Mouse (Mus musculus): ENCODE data around the gene Pkib. TPM values are rescaled to one million over a fixed set of nuclear protein-coding genes. Genes with fewer than 3 reads are reported as not detected.

Pkib gene
- total RNA-seq, 2 experiments from 2014 or later, result 14.4 to 17.1 TPM

DNA sequence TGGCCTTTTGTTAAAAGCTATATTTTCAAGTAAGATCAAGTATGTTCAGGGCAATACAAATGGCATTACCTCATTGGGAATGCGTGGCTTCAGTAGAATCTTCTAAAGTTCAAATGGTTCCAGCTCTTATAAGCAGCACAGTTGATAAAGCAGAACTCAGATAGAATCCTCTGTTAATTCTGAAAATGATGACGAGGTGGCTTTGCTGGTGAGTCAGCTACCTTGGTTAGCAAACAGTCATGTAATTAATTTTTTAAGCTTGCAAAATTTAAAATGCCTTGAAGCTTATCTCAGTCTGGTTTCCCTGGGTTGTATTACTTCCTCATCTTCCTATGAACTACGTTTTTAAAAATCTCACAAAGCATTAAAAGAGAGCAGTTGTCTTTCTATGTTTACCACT, 90.6 kb downstream of the Pkib start:
- intact Hi-C loops (cut with DNase I), result no loop called here
- no peak for DNase-seq (ENCODE audit: low spot score in 2 of 2)

DNA sequence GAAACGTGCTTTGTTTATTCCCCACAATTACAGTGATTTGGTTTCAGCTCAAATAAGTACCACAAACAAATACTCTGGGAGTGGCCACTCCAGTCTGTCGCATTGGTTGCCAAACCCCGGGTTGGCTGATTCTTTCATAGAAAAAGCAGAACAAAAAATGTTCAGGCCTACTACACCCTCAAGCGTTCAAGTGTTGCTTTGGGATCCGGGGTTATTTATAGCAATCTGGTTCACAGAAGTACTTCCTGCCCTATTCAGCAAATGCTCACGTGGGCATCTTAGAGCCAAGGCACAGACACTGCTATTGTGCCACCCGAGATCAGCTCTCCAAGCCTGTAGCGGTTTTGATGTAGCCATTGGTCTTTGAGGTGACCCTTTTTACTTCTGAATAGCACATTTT, 95.9 kb downstream of the Pkib start:
- intact Hi-C loops (cut with DNase I), result no loop called here
- peak; percentile 6 to 31 for DNase-seq (ENCODE audit: low spot score in 2 of 2)

DNA sequence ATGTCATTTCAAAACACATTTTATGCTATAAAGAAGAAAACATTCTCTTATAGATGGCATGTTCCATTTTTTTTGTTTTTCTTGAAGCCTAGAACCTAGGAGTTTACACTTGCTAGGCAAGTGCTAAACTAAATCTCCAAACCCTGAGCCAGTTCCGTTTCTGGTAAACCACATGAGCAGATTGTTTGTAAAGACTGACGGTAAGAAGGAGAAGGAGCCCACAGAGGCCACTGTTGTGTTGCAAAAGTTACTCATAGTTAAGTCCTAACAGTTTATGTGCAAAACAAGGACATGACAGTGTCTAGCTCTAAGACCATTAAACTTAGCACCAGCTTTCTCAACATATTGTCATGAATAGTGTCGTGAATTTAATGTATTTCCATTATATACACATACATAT, 99.9 kb downstream of the Pkib start:
- intact Hi-C loops (cut with DNase I), result no loop called here
- DNase-seq (ENCODE audit: low spot score in 2 of 2), result no peak

DNA sequence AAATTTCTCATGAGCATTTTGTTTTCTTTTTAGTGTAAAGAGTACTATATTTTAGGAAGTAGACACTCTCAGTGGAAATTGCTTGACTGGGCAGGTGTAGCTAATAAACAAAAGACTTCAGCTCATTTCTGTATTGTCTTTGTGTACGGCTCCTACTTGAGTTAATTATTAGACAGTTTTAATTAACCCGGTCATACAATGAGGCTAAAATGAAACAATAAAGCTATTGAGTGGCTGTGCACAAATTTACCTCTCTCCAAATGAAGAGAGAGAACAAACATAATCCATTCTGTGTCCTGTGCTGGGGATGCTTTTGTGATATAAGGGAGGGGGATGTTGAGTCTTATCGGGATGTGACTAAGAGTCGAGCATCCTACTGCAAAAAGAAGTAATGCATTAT, 109.0 kb downstream of the Pkib start:
- intact Hi-C loops (cut with DNase I), result loop anchor here (10.0 kb wide), 1 partner anchor 514 kb away; the partner anchor contains the start of gene Gcc2
- DNase-seq (ENCODE audit: low spot score in 2 of 2), result no peak

DNA sequence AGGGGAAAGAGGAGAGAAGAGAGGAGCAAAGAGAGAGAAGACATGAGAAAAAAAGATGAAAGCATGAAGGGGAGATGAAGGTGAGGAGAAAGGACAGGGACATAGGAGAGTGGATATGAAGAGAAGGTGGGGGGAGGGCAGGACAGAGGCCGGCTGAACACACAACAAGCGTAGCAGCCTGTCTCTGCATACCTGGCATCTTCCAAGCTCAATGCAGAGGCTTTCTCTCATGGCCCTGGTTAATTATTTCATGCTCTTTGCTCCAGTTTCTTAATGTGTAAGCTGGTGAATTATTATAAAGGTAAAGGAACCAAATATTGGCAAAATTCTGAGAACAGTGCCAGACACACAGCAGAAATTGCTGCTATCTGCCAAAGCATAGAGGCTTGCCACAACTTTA, 109.6 kb downstream of the Pkib start:
- DNase-seq (ENCODE audit: low spot score in 2 of 2), result no peak
- intact Hi-C loops (cut with DNase I), result loop anchor here (10.0 kb wide), 1 partner anchor 513 kb away; the partner anchor contains the start of gene Gcc2

DNA sequence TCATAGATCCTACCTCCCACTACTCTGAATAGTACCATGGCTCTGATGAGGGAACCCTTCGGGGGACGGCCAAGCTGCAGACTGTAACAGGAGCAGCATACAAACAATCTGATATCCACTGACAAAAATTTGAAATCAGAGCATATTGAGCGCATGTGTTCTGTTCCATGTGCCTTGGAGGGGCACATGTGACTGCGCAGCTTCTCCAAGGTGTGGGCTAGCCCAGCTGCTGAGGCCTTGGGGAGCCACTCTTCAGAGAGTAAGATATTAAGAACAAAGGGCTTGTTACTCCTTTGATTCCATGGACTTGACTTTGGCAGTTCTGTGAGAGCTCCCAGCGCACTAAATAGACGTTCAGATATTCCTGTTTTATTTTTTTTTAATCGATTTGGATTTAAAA, 111.3 kb downstream of the Pkib start:
- intact Hi-C loops (cut with DNase I), result loop anchor here (1.0 to 10.0 kb wide), 2 partner anchors 99 to 512 kb away; partner anchors contain the start of gene Gcc2

DNA sequence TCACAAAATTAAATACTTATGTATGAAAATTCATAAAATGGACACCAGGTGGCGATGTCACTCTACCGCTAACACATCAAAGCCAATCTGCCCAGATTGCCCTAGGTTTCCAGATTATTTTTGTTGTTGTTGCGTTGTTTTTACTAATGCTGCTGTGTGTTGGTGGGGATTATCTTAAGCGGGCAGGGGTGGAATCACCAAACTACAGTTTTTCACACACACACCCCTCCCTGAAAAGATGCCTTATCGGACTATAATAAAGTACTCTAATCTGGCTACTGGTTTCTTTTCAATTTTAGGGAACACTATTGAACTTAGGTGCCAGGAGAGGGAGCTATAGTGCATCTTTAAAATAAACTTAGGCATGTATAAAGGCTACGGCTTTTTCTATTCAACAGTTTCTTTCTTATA, 111.8 kb downstream of the Pkib start:
- peak; percentile 60 to 76 for DNase-seq (ENCODE audit: low spot score in 2 of 2)
- intact Hi-C loops (cut with DNase I), result loop anchor here (1.0 to 10.0 kb wide), 3 partner anchors 51 to 511 kb away; partner anchors contain the start of genes Gcc2 and Smpdl3a

More for the DNA sequence above, 111.3 kb downstream of the Pkib start:
- DNase-seq (ENCODE audit: low spot score in 2 of 2), result no peak

DNA sequence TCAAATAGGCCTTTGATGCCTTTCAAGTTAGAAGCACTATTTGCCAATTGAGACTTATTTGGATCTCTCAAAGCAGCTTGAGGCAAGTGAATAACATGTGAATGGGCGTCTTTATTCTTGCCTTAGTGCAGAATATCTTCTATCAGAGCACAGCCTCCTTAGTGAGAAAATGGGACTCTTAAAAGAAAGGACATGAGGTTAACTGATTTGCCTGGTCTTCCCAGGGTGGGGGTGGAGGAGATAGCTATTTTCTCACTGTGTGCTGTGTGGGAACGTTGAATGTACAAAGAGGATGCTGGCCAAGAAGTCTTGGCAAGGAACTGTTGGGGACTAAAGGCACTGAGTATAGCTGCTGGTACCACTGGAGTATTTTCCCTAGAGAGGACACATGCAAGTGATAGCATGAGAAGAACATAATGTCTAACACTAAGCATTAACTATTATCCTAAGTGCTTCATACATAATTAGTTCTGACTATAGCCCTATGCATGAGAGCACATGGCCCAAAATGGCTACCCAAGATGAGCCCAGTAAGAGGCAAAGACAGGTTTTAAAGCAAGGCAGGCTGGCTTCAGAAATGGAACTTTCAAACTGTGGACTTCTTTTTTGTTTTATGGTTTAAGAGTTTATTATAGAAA, 112.5 kb downstream of the Pkib start:
- DNase-seq (ENCODE audit: low spot score in 2 of 2), result peak; percentile 4 to 62
- intact Hi-C loops (cut with DNase I), result loop anchor here (2.0 to 10.0 kb wide), 2 partner anchors 51 to 511 kb away; partner anchors contain the start of genes Gcc2 and Smpdl3a

DNA sequence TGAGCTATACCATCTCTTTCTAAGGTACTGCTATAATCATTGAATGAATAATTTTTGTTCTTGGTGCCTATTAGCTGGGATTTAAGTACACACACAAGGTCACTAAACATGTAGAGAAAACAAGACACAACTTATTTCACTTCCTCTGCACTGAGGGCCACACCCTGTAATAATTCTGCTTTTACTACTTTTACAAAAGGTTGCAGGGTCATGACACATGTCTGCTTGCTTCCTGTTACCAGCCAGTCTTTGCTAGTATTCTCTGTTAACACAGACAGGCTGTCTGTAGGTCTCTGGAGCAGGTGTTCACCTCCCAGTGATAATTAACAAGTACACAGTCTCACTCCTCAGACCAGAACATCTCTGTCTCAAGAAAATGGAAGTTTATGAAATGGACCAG, 113.7 kb downstream of the Pkib start:
- DNase-seq (ENCODE audit: low spot score in 2 of 2), result no peak
- intact Hi-C loops (cut with DNase I), result loop anchor here (2.0 to 10.0 kb wide), 2 partner anchors 49 to 509 kb away; partner anchors contain the start of genes Gcc2 and Smpdl3a

DNA sequence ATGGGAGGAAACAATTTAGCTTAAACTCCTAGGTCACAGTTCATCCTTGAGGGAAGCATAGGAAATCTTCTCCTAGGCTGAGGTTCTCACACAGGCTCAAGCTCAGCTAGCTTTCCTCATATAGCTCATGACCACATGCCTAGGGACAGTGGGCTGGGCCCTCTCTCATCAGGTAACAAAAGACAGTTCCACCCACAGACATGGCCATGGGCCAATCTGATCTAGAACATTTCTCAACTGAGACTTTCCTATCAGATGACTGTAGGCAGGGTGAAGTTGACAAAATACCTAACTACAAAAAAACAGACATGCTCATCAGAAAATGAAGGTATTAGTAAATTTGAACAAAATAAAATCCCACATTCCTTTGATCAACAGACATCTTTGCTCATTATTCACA, 115.3 kb downstream of the Pkib start:
- intact Hi-C loops (cut with DNase I), result loop anchor here (10.0 kb wide), 1 partner anchor 508 kb away; the partner anchor contains the start of gene Gcc2
- DNase-seq (ENCODE audit: low spot score in 2 of 2), result no peak

DNA sequence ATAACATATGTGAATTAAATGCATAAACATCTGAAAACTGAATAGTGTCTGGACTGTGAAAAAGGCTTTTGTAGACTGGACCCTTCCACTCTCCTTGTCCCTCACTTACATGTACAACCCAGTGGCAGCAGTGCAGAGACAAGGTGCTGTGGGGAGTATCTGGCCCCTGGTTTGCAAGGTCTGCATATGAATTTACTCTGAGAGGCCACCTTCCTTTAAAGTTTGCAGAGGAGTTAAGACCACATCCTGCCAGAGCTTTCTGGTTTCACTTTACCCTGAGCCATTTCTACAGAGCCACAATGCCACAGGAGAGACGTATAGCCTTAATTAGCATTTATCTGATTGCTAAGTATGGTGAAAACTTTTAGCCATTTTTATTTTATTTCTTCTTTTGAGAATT, 121.6 kb downstream of the Pkib start:
- no peak for DNase-seq (ENCODE audit: low spot score in 2 of 2)
- intact Hi-C loops (cut with DNase I), result no loop called here

DNA sequence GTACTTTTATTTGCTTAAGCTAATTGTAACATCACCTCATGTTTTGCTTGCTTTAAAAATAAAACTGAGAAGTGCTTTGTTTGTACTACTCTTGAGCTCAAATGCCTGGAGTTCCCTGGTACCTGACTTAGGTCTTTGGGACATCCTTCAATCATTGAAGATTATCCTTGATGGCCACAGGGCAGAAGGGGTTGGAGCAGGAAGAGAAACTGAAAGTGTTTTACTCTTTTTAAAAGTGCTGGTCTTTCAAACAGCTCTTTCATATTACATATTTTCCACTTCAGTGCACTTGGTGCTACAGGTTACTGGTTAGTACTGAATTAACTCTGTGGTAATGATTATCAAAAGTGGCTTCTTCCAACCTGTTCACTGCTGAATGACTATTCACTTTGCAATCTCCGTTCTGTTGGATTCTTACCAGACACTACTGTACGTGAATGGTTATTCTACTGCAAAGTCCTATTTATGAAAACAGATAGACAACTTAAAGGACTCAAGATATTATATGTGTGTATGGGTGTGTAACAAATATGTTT, 123.5 kb downstream of the Pkib start:
- intact Hi-C loops (cut with DNase I), result no loop called here
- no peak for DNase-seq (ENCODE audit: low spot score in 2 of 2)

DNA sequence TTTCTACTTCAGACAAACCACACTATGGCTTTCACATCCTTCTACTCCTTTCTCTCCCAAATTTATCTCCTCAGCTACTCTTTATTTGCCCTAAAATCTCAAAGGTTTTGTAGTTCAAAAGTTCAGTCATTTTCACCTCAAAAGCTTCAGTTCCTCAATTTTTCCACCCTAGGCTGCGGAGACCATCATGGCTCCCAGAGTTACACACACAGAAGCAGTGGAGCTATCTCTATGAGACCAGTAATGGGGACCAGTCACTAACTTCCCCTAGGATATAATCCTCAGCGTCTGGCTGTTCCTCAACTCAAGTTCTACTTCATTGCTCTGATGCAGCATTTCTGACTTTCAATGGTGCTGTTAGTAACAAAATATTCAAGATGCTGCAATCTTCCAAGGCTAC, 127.2 kb downstream of the Pkib start:
- intact Hi-C loops (cut with DNase I), result no loop called here
- DNase-seq (ENCODE audit: low spot score in 2 of 2), result no peak

DNA sequence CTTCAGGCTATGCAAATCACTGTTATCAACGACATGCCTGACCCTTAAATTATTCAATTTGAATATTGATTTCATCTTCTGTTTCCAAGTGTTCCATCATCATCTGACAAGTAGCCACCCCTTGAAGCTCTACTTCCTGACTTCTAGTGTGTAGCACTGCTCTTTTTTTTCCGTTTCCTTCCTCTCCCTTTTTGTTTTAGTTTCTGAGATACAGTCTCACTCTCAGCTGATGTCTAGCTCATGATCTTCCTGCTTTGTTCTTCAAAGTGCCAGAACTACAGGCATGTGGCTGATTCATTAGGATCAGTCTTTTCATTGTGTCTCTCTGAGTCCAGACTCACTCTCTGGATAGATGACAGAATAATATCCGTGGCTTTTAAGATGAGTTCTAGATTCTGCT, 128.9 kb downstream of the Pkib start:
- intact Hi-C loops (cut with DNase I), result no loop called here
- no peak for DNase-seq (ENCODE audit: low spot score in 2 of 2)

DNA sequence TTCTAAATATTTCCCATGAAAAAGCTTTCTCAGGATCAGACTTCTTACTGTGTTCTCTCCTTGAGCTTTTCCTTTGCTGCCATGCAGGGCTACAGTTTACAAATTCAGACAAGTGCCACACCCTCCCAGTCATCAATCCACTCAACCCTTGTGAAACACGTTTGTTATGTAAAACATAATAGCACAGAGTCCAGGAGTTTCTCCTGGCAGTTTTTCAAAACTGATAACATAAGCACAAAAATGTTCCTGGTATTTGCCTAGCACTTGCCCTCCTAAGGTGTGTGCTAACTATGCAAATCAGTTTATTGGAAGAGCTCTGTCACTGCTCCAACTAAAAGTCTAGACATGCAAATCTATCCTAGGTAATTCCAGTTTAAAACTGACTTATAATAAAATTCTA, 131.3 kb downstream of the Pkib start:
- intact Hi-C loops (cut with DNase I), result no loop called here
- DNase-seq (ENCODE audit: low spot score in 2 of 2), result no peak

DNA sequence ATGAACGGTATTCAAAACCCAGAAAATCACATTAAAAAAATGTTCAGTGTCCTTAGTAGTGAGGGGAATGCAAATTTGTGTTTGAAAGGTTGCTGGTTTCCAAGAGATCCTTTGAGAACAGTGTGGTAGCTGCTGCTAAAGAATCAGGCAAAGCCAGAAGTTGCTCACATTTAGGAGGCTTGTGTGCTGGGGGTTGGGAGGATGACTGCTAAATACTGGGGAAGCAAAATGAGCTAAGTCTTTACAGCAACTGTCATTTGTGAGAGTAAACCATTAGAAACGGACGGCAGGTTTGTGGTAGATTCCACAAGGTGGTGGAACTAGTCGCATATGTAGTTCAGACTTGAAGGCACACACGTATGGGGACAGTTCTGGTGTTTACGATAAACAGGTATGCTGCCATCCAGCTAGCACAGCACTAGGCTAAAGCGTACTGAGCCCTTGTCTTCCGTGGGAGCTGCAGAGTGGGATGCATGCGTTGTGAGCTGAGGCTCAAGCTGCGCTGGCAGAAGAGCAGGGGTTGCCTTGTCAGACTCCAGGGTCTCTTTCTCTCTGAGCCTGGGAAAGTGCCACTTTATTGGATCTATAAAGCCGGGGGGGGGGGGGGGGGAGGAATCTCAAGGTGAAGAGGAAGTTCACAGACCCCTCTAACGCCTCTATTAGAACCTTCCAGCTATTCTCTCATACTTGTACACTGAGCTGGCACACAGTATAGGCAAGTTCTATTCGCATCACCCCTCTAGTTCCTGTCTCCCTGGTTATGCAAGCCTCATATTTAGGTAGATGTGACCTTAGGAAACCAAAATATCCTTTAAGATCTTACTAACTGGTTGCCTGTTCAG, 151.7 kb downstream of the Pkib start:
- intact Hi-C loops (cut with DNase I), result no loop called here

DNA sequence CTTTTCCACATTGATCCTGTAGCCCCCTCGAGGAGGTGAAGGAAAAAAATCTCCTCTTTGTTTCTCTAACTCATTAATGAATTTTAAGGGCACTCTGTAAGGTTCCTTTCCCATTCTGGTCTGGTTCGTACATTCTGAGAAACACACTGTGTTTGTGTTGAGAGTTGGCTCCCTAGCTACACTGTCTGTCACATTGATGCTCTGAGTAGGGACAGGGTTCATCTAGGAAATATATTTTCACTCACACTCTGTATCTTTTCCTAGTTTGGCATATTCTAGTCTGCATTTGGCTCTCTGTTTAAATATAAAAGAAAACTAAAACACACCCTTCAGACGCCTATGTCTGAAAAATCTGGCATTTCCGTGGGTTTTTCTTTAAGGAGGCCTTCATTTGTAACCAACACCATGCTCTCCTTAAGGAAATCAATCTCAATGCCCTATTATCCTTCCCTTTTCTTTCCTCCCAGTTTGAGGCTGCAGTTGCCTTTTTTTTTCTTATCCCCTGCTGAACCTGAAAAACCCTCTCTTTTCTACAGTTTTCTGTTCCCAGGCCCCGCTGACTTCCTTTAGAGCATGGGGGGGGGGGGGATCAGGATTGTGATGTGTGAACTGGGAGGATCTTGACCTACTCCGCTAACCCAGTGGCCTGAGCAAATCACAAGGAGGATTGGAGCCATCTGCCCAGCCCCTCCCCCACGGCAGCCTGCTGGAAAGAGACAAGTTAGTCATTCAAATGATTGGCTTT, 152.5 kb downstream of the Pkib start:
- intact Hi-C loops (cut with DNase I), result no loop called here
- peak; percentile 69 to 86 for DNase-seq (ENCODE audit: low spot score in 2 of 2)

More for the DNA sequence above, 151.7 kb downstream of the Pkib start:
- peak; percentile 23 to 69 for DNase-seq (ENCODE audit: low spot score in 2 of 2)

DNA sequence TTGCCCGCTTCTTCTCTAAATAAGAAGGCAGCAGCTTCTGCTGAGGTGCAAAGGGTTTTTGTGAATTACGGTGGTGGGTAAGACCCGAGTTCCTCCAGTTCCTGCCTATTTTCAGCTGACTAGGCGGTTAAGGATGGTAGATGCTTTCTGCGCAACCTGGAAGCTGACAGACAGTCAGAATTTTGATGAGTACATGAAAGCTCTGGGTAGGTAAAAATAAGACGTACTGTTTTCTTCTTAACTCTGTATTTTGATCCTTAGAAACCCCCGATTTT, 153.0 kb downstream of the Pkib start, which contains the start of gene Fabp7:
Gene Fabp7 (plus strand): TSS at position 6 of the 275 bp plus-strand sequence.
- no peak for DNase-seq (ENCODE audit: low spot score in 2 of 2)
- intact Hi-C loops (cut with DNase I), result loop anchor here (5.0 kb wide), 1 partner anchor 42 kb away; no protein-coding TSS in a partner anchor

DNA sequence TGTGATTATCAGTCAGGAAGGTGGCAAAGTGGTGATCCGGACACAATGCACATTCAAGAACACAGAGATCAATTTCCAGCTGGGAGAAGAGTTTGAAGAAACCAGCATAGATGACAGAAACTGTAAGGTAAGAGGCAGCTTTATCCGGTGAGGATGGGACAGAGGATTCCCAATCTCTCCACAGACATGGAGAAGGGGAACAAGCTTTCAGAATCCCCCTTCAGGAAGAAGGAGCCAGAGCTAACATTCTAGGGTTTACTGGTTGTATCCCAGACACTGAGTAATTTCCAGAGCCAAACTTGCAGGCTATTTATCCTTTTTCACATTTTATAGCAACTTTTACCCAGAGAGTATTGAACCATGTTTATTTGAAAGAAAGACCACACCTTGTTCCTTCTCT, 153.8 kb downstream of the Pkib start:
- intact Hi-C loops (cut with DNase I), result loop anchor here (5.0 kb wide), 1 partner anchor 42 kb away; no protein-coding TSS in a partner anchor
- no peak for DNase-seq (ENCODE audit: low spot score in 2 of 2)

All from left cerebral cortex, postnatal 25 days (tissue).